Mouse (Mus musculus): ENCODE data around the gene Olfr1469. TPM values are rescaled to one million over a fixed set of nuclear protein-coding genes. Genes with fewer than 3 reads are reported as not detected.
"Not testable (repeated sequence)": the region's sequence is repeated elsewhere in the genome, so short reads cannot be mapped to it uniquely, and the experiment has no call there.

Olfr1469 gene
- not detected in 2 replicates for polyA plus RNA-seq (2015; fragmentation: Nextera tagmentation; extraction: Ambion mirVana)

DNA sequence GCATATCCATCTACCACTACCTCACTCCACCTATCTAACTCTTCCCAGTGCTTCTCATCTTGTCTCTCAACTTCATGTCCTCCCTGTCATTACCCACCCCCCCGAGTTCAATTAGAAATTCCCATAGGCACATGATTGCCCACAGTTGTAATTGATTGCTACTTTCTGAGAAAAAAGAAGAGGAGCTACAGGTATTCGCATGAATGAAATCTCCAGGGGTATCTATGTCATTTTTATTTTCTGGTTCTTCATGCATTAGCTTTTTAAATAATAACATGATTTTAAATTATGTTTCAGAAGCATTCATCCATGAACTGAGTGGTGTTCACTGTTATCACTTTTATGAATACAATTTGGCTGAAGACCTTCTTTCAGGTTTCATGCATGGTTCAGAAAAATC is at the start of gene Olfr1469:
TSS of gene Olfr1469 (plus strand) at position 301 of the 400 bp plus-strand sequence.
- Histone ChIP-seq H3K4me2 (replicated peaks) (no peak within 1 kb of the TSS), H3K9me3 (replicated peaks) (no peaks in the 10 kb centered on the region), H3K36me3 (no peaks in the 10 kb centered on the region), H3K27me3 (no peaks in the 10 kb centered on the region), H3K4me1 (no peaks in the 10 kb centered on the region), H3K9ac (no peak within 1 kb of the TSS), H3K27ac (replicated peaks) (no peak within 1 kb of the TSS), H3K4me3 (replicated peaks) (no peak within 1 kb of the TSS)
- ATAC-seq (ENCODE audit: insufficient number of reproducible peaks, low FRiP score, low TSS enrichment, low read depth), result no peak
- 78% methylated on average over 2 of the region's 2 CpGs for whole genome bisulfite sequencing

DNA sequence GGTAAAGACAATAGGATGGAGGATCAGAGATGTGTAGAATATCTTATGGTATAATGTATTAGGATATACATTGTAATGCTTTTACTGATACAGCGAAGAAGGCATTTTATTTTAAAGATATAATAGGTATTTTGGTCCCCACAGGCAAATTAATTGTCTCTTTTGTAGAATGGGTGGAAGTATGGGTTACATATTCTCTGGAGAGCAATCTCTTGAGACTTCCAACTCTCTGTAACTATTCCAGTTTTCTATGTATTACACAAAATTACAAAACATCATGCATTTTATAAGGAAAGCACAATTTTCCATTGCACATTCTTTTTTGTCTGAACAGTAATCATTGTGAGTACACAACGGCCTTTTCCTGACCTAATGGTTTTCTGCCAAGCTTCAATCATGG is 45.7 kb upstream of the Olfr1469 start, which contains the start of gene Olfr1467:
TSS of gene Olfr1467 (plus strand) at position 301 of the 400 bp plus-strand sequence.
- H3K27me3 ChIP-seq, result no peaks in the 10 kb centered on the region
- 68% methylated on average over 2 of the region's 2 CpGs for WGBS
- ATAC-seq (ENCODE audit: insufficient number of reproducible peaks, low FRiP score, low TSS enrichment, low read depth), result no peak

DNA sequence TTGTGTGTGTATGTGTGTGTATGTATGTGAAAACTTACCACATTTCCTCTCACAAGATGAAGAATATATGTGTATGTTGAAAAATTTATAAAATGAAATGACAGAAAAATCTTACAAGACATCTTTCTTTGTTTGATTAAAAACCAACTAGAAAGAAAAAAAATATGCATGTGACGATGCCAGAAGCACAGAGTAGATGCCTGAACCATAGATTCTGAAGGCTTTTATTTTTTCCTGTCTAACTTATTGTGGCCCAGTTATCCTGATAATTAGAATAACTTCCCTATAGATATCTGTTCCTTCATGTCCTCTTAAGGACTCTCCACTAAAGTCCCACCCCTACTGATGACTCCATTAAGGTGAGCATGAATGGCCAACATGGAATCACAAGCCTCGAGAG is 35.5 kb downstream of the Olfr1469 start, which contains the start of gene Olfr1471:
TSS of gene Olfr1471 (plus strand) at position 301 of the 400 bp plus-strand sequence.
- not testable (repeated sequence) for H3K27ac ChIP-seq (replicated peaks); H3K4me3 ChIP-seq (replicated peaks); H3K36me3 ChIP-seq; H3K27me3 ChIP-seq; H3K9me3 ChIP-seq (replicated peaks); ATAC-seq (ENCODE audit: insufficient number of reproducible peaks, low FRiP score, low TSS enrichment, low read depth); H3K4me1 ChIP-seq; H3K9ac ChIP-seq; H3K4me2 ChIP-seq (replicated peaks)
- 71% methylated on average over 2 of the region's 2 CpGs for WGBS

More for the DNA sequence above, 45.7 kb upstream of the Olfr1469 start, which contains the start of gene Olfr1467:
- no peak within 1 kb of the TSS for H3K4me2 ChIP-seq (replicated peaks)
- no peaks in the 10 kb centered on the region for H3K36me3 ChIP-seq
- H3K4me3 ChIP-seq (replicated peaks), result no peak within 1 kb of the TSS
- no peaks in the 10 kb centered on the region for H3K9me3 ChIP-seq (replicated peaks)
- no peak within 1 kb of the TSS for H3K9ac ChIP-seq
- H3K27ac ChIP-seq (replicated peaks), result no peak within 1 kb of the TSS
- no peaks in the 10 kb centered on the region for H3K4me1 ChIP-seq

DNA sequence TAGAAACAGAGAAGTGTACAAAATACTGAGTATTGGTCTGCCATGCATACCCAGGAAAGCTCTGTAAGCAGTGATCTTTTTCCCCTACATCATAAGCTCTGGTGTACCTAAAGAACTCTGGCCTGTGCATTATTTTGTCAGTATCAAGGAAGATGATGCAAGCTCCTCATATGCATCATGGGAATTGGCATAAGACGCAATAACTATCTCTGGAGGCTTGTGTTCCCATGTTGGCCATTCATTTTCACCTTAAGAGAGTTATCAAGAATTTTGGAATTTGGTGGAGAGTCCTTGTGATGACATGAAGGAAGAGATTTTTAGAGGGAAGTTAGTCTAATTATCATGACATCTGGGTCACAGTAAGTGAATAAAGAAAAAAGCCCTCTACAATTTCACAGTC is 48.3 kb downstream of the Olfr1469 start, which contains the start of gene Olfr1472:
TSS of gene Olfr1472 (minus strand) at position 101 of the 400 bp plus-strand sequence.
- Histone ChIP-seq H3K9ac (no peak within 1 kb of the TSS), H3K27me3 (no peaks in the 10 kb centered on the region), H3K4me2 (replicated peaks) (no peak within 1 kb of the TSS), H3K4me3 (replicated peaks) (no peak within 1 kb of the TSS), H3K4me1 (no peaks in the 10 kb centered on the region), H3K27ac (replicated peaks) (no peak within 1 kb of the TSS), H3K9me3 (replicated peaks) (no peaks in the 10 kb centered on the region), H3K36me3 (no peaks in the 10 kb centered on the region)
- 79% methylated on average over 1 of the region's 1 CpGs for WGBS
- no peak for ATAC-seq (ENCODE audit: insufficient number of reproducible peaks, low FRiP score, low TSS enrichment, low read depth)

Other genes with a start within 250 kb of the Olfr1469 start
- gene Olfr1461, start 244.8 kb upstream of the Olfr1469 start, polyA plus RNA-seq (2015; fragmentation: Nextera tagmentation; extraction: Ambion mirVana), result not detected in 2 replicates
- gene Olfr1462, start 222.1 kb upstream of the Olfr1469 start, polyA plus RNA-seq (2015; fragmentation: Nextera tagmentation; extraction: Ambion mirVana), result not detected in 2 replicates
- gene Olfr1463, start 176.5 kb upstream of the Olfr1469 start, polyA plus RNA-seq (2015; fragmentation: Nextera tagmentation; extraction: Ambion mirVana), result 0.12 TPM in 1 of 2 replicates, not detected in the other
- not detected in 2 replicates for gene Olfr1465, start 92.3 kb upstream of the Olfr1469 start, polyA plus RNA-seq (2015; fragmentation: Nextera tagmentation; extraction: Ambion mirVana)
- gene Olfr1466, start 69.0 kb upstream of the Olfr1469 start, polyA plus RNA-seq (2015; fragmentation: Nextera tagmentation; extraction: Ambion mirVana), result not detected in 2 replicates
- not detected in 2 replicates for gene Olfr1467, start 45.6 kb upstream of the Olfr1469 start, polyA plus RNA-seq (2015; fragmentation: Nextera tagmentation; extraction: Ambion mirVana)
- not detected in 2 replicates for gene Olfr1471, start 35.6 kb downstream of the Olfr1469 start, polyA plus RNA-seq (2015; fragmentation: Nextera tagmentation; extraction: Ambion mirVana)
- gene Olfr1472, start 48.2 kb downstream of the Olfr1469 start, polyA plus RNA-seq (2015; fragmentation: Nextera tagmentation; extraction: Ambion mirVana), result not detected in 2 replicates
- not detected in 2 replicates for gene Olfr1474, start 61.7 kb downstream of the Olfr1469 start, polyA plus RNA-seq (2015; fragmentation: Nextera tagmentation; extraction: Ambion mirVana)
- not detected in 2 replicates for gene Olfr1475, start 72.3 kb downstream of the Olfr1469 start, polyA plus RNA-seq (2015; fragmentation: Nextera tagmentation; extraction: Ambion mirVana)
- gene Olfr1477, start 92.7 kb downstream of the Olfr1469 start, polyA plus RNA-seq (2015; fragmentation: Nextera tagmentation; extraction: Ambion mirVana), result not detected in 2 replicates
- not detected in 2 replicates for gene Olfr1480, start 120.1 kb downstream of the Olfr1469 start, polyA plus RNA-seq (2015; fragmentation: Nextera tagmentation; extraction: Ambion mirVana)
- gene Olfr1484, start 175.7 kb downstream of the Olfr1469 start, polyA plus RNA-seq (2015; fragmentation: Nextera tagmentation; extraction: Ambion mirVana), result not detected in 2 replicates
- not detected in 2 replicates for gene Olfr1487, start 209.5 kb downstream of the Olfr1469 start, polyA plus RNA-seq (2015; fragmentation: Nextera tagmentation; extraction: Ambion mirVana)
- gene Olfr1489, start 223.8 kb downstream of the Olfr1469 start, polyA plus RNA-seq (2015; fragmentation: Nextera tagmentation; extraction: Ambion mirVana), result 0.05 TPM in 1 of 2 replicates, not detected in the other
- gene Olfr1490, start 243.2 kb downstream of the Olfr1469 start, polyA plus RNA-seq (2015; fragmentation: Nextera tagmentation; extraction: Ambion mirVana), result not detected in 2 replicates